Mouse (Mus musculus): ENCODE results near the gene Whamm.

Gene Whamm

GRCm38 (mm10) chr7:81599379-81600280 is 28.6 kb downstream of the Whamm start:
- no peak for DNase-seq

- DNase-seq: no peak
These were observed 33.9 kb downstream of the Whamm start for GRCm38 (mm10) chr7:81604991-81605390.

GRCm38 (mm10) chr7:81605489-81605888 is 34.4 kb downstream of the Whamm start:
- DNase-seq: no peak

- DNase-seq: no peak
These were observed 35.4 kb downstream of the Whamm start for GRCm38 (mm10) chr7:81606452-81606851.

GRCm38 (mm10) chr7:81610125-81610524 is 39.1 kb downstream of the Whamm start:
- peak; percentile 31 for DNase-seq

- no peak for DNase-seq
These were observed 42.0 kb downstream of the Whamm start for GRCm38 (mm10) chr7:81612856-81613635.

- DNase-seq: no peak
These were observed 44.0 kb downstream of the Whamm start for GRCm38 (mm10) chr7:81615031-81615430.

GRCm38 (mm10) chr7:81622793-81623192 is 51.7 kb downstream of the Whamm start:
- no peak for DNase-seq

- no peak for DNase-seq
These were observed 52.7 kb downstream of the Whamm start for GRCm38 (mm10) chr7:81623767-81624166.

- DNase-seq: peak; percentile 21
These were observed 55.4 kb downstream of the Whamm start for GRCm38 (mm10) chr7:81626460-81626859.

GRCm38 (mm10) chr7:81631261-81631660 is 60.2 kb downstream of the Whamm start:
- DNase-seq: no peak

GRCm38 (mm10) chr7:81632586-81632985 is 61.5 kb downstream of the Whamm start:
- DNase-seq: no peak

- DNase-seq: no peak
These were observed 70.0 kb downstream of the Whamm start for GRCm38 (mm10) chr7:81641101-81641500.

- no peak for DNase-seq
These were observed 73.6 kb downstream of the Whamm start for GRCm38 (mm10) chr7:81644551-81645235.
